Mouse (Mus musculus) layer of hippocampus, adult 2 months (tissue): ENCODE measurements around the gene Smim24. TPM values are rescaled to one million over a fixed set of nuclear protein-coding genes. Genes with fewer than 3 reads are reported as not detected.
A peak's percentile ranks its signal among the peaks of the same experiment; 100 is the strongest.

ENCODE experiments used
- DNase-seq, 2 experiments: peaks; one replicate each; pipeline ENCODE4 v3.0.0; 2022; ENCODE audit warnings: low spot score in 2 of 2
- H3K27ac ChIP-seq: fragments of 200-600 bp; 2 replicates; pipeline ENCODE4 v1.8.1; 2022
- H3K4me3 ChIP-seq: fragments of 200-600 bp; 2 replicates; pipeline ENCODE4 v1.8.1; 2022; ENCODE audit warnings: mild to moderate bottlenecking
- CTCF ChIP-seq: fragments of 200-600 bp; conservative IDR thresholded peaks from 2 replicates; pipeline ENCODE4 v1.8.1; 2022; ENCODE audit warnings: antibody characterized with exemption, mild to moderate bottlenecking, moderate library complexity
- total RNA-seq, 2 experiments: library from RNA; stranded (reverse); gene quantifications; 2 replicates each; pipeline ENCODE4 v1.2.3; 2021

The Smim24 gene
- total RNA-seq, 2 experiments from 2014 or later: 1.9 to 2.1 TPM

DNA sequence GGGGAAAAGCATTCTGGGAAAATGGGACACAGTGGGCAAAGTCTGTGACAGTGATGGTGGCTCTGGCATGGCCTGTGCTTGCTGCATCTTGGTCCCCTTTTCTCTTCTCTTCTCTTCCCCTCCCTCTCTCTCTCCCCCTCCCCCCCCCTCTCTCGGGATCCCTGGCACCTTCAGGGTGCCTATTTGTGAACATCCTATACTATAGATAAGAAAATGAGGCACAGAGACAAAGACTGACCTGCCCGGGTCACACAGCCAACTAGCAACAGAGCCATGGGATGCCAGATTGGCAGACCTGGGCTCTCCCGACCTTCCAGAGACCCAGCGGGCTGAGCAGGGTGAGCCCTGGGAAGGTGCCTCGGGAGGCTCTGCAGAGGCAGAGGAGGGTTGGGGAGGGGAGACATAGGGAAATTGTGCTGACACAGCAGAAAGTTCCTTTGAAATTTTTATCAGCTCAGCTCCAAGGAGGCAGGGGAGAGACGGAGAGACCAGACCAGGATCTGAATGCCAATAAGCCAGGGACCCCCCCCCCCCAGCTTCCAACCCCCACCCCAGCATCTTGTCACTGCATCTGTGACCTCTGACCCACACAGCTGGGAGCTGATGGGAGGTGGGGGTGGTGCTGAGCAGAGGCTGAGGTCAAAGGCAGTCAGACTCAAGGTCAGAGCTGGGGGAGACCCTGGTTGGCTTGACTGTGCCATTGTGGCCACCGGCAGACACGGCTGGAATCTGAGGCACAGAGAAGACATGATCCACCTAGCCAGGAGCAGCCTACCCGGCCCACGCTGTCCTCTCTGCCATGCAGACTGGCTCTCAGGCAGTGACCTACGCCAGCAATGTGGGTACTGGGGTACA is 25.6 kb downstream of the Smim24 start:
- no peak overlapping the region for H3K4me3 ChIP-seq
- peak overlapping the region; percentile 96; the same call in 1 of the 2 replicates for H3K27ac ChIP-seq
- TF ChIP-seq CTCF: no peak
- no peak for DNase-seq

DNA sequence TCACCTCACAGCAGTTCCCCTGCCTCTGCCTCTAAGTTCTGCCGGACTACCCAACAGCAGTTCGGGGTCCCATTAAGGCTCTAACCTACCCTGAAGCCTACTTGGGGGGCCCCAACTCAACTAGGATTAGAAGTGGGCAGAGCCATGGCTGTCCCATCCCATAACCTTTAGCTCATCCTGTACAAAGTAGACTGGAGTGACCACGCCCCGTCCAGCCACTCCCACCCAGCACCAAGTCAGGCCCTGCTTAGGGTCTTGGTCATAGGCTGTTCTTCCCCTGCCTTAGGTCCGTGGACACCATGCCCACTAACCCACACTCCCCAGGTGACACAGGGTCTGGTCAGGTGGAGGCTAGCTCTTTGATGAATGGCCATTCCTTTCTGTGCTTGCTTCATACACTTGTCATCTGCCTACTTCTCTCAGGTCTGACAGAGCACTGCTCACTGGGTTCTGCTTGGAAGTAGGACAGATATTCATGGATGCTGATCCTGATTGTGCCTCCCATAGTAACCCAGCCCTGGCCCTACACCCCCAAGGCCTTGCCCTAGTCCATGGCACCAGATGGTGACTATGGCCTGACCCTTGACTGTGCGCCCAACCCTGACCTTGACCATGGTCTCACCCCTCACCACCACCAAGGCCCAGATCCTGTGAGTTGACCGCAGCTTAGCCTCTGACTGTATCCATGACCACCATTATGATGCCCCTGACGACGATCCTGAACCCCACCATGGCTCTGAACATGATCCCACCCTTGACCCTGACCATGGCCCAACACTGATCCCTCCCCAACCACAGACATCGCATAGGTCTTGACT is 26.5 kb downstream of the Smim24 start:
- Histone ChIP-seq H3K4me3 (no peak overlapping the region), H3K27ac (peak overlapping the region; percentile 36; the same call in 1 of the 2 replicates)
- no peak for DNase-seq
- no peak for TF ChIP-seq CTCF

DNA sequence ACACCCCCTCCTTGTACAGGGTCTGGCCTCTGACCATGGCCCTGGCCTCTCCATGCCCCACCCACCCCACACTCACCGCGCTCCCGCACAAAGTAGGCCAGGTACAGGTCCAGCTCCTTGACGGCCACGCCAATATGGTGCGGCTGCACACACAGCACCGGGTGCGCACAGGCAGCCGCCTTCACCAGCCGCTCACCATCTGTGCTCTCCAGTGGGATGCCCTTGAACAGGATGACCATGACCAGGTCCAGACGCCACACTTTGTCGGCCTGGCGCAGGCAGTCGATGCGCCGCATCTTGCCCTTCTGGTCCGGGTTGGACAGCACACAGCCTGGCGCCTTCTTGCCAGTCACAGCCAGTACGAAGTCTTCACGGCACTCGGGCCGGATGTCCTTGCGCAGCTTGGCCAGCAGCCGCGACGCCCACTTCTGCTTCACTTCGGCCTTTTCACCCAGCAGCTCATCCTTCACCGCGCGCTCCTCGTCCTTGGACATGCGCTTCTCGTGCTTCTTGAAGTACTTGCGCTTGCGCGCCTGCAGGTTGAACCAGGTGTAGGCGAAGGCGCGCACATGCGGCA is 27.4 kb downstream of the Smim24 start:
- H3K4me3 ChIP-seq: no peak overlapping the region
- TF ChIP-seq CTCF: no peak
- H3K27ac ChIP-seq: no peak overlapping the region
- peak in 1 of 2 experiments; percentile 12 for DNase-seq

- Histone ChIP-seq H3K4me3 (no peak overlapping the region), H3K27ac (no peak overlapping the region)
- no peak for DNase-seq
- TF ChIP-seq CTCF: no peak
These were observed 28.4 kb downstream of the Smim24 start for GRCm38 (mm10) chr10:81421041-81421796.

DNA sequence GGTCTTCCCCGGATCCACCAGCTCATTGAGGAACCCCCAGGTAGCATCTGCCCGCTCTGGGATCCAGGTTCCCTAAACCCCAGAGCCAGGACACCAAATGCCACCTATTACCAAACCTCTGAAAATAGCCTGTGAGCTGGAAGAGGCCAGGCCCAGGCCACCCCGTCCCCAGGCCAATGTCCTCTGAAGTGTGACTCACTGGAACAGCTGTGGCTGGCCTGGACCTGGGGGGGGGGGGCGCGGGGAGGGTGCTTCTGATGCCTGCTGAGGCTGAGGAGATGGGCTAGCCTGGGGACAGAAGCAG is 28.9 kb downstream of the Smim24 start:
- H3K27ac ChIP-seq: no peak overlapping the region
- TF ChIP-seq CTCF: no peak
- H3K4me3 ChIP-seq: no peak overlapping the region
- DNase-seq: no peak

- TF ChIP-seq CTCF: no peak
- no peak for DNase-seq
- no peak overlapping the region for H3K4me3 ChIP-seq
- peak overlapping the region; percentile 28; the same call in 1 of the 2 replicates for H3K27ac ChIP-seq
These were observed 29.3 kb downstream of the Smim24 start for GRCm38 (mm10) chr10:81422191-81422590.

DNA sequence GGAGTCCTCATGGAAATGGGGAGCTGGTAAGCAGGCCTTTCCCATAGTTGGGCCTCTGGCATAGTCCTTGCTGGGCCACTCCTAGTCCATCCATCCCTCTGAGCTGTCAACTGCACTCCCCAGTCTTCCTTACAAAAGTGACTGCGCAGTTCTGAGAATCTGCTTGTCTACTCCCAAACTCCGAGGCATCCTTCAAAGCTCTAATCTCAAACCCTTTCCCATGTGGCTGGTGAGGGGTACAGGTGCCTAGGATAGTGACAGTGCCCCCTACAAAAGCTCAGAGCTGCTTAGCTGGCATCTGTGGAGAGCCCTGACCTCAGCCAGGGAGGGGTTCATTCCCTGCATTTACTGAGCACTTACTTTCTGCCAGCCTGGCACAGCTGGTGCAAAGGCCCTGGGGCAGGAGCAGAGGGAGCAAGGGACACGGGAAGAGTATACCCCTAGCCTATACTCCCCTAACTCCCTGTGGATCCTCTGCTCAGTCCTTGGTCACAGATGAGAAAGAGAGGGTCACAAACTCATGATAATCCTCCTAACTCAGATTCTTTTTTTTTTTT is 29.9 kb downstream of the Smim24 start:
- H3K4me3 ChIP-seq: no peak overlapping the region
- TF ChIP-seq CTCF: no peak
- no peak for DNase-seq
- H3K27ac ChIP-seq: peak overlapping the region; percentile 28; the same call in 1 of the 2 replicates

- DNase-seq: no peak
- no peak for TF ChIP-seq CTCF
- no peak overlapping the region; the same call in 1 of the 2 replicates for H3K4me3 ChIP-seq
- H3K27ac ChIP-seq: peak overlapping the region; percentile 83
These were observed 30.8 kb downstream of the Smim24 start for GRCm38 (mm10) chr10:81423476-81424245.

- Histone ChIP-seq H3K27ac (peak overlapping the region; percentile 83), H3K4me3 (peak overlapping the region; percentile 82; the same call in 1 of the 2 replicates)
- TF ChIP-seq CTCF: no peak
- DNase-seq: peak; percentile 3 to 17
These were observed 31.6 kb downstream of the Smim24 start for GRCm38 (mm10) chr10:81424246-81425051.

DNA sequence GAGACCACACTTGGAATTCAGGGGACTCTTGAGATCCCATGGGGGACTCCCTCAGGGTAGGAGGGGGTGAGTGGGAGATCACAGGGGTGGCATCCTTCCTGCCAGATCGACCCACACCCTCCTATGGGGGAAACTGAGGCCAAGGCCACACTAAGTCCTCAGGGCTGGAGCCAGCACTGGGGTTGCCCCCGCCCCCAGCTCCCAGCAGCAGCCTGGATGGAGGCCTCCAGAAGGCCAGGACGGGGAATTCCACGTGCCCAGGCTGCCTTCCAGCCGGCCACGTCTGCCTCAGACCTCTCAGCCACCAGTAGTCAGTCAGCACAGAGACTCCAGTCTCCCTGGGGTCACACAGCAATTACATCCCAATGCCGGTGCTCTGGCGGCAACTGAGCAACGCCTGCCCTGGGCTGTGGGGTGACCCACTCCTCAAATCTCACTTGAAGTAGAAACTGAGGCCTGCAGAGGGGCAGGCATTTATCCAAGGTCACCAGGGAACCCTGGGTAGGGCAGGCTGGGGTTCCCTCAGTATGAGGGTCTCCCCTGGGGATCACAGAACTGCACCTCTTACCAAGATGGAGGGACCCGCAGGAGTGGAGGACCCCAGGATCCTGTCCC is 32.5 kb downstream of the Smim24 start:
- TF ChIP-seq CTCF: no peak
- peak; percentile 6 to 21 for DNase-seq
- peak overlapping the region; percentile 83 for H3K27ac ChIP-seq
- peak overlapping the region; percentile 82 for H3K4me3 ChIP-seq
